Mouse (Mus musculus): ENCODE measurements around the gene Dlg4.
"Not testable (repeated sequence)": the region's sequence is repeated elsewhere in the genome, so short reads cannot be mapped to it uniquely, and the experiment has no call there.

The Dlg4 gene

DNA sequence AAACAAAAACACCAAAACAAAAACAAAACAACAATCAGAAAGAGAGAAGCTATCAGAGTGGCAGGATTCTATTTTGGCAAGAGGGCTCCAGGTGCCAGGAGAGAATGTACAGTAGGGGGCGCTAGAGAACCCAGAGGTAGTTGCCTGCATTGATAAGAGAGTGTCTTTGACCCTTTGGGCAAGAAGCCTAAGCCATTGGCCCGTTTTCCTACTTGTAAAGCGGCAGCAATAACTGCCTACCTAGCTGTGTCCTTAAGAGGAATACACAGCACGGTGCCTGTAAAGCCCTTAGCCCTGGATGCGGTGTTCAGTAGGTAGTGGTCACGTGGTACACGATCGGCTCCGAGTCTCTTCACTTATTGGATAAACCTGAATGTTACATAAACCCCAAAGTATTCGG, 33.1 kb downstream of the Dlg4 start:
- DNase-seq, result peak in 1 of 2 experiments; percentile 56

DNA sequence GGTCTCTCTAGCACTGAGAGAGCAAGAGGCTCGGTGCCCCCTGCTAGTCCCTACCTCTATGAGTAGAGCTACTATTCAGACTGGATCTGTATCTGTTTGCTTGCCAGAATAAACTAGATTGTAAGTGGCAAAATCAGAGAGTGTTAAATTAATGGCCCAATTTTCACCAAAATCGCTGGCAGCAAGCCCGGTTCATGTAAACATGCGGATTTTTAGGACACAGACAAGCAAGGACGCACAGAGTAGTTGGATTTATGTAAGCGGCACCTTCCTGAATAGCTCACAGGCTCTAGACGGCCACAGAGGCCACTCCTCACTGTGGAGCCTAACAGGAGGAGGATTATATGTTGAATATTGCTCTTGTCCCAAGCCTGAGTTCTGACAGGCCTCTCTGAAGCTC, 36.4 kb downstream of the Dlg4 start:
- peak in 1 of 2 experiments; percentile 49 for DNase-seq

DNA sequence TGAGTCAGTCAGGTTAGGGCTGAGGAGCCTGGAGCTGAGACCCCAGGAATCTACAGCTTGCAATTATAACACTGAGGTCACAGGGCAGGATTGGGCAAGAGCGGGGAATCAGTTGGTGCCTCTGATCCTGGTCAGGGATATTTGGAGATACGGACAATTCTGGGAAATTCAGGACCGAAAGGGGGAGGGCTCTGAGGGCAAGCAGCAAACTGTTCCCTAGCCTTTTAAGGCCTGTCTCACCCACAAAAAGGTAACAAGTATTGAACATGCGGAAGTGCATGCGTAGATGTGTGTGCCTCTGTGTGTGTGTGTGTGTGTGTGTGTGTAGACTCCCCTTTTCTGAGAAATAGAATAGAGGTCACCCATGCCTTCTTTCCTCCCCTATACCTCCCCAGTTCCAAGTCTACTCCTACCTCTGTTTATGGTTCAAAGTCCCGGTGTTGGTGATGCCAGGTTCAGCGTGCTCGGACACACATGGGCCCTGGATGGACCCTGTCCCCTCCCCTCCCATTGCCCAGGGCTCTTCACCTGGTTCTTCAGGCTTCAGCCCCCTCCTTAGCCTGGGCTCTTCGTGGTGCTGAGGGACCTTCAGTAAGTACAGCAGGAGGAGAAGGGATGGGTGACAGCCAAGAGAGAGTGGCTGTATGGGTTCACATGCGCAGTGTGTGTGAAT, 37.3 kb downstream of the Dlg4 start, which contains the start of gene Asgr1:
Gene Asgr1, plus strand, starts transcription at position 188 of the 673 bp plus-strand sequence.
- no peak for DNase-seq

DNA sequence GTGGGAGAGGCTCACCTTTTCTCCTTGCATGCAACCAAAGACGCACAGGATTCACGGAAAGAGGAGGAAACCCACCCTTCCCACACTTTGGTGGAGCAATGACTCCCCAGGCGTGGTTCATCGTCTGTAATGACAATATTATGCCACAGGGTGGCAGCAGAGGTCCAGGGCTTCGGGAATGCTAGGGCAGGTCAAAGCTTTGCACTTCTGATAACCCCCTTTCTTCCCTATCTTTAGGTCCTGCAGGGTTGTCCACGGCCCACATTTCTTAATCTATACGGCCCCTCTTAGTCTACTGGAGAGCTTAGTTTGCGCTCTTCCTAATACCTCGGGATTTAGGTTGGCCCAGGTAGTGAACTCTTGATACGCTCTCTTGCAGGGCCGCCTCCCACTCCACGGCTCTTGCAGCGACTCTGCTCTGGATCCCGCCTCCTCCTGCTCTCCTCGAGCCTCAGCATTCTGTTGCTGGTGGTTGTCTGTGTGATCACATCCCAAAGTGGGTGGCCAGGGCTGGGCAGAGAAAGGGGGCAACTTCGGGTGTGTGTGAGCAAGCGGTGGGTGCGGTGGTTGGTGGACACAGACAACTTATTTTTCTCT, 39.0 kb downstream of the Dlg4 start:
- peak; percentile 90 to 91 for DNase-seq

DNA sequence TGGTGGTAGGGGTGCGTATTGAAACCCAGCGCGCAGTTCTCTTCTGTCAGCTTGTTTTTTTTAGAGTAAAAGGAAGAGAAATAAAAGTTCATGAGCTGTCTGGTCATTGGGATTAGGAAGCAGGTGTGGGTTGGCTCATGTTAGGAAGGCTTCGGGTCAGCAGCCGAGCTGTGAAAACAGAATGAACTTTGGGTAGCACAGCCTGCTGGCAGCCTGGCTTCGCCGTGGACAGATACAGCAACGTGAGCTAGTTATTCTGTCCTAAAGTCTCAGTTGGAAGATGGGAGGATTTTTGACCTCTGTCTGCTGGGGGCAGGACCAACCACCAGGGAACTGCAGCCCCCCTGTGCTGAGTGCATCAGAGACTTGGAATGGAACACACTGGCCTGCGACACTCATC, 41.1 kb downstream of the Dlg4 start:
- no peak for DNase-seq

DNA sequence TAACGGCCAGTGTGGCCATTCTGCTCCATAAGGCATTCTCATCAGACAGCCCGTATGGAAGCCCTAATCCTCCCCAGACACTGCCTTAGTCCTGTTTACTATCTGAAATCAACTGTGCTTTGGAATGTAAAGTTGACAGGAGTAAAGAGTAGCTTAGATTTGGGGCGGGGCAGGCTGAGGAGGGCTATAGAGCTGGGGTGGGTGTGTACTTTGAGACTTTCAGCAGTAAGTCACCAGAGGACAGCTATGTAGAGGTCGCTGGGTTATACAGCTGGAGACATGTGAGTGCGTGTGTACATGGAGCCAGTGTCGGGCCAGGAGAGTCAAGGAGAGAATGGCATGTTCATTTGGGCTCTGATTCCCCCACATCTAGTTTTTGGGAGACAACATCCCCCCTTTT, 43.2 kb downstream of the Dlg4 start:
- no peak for DNase-seq

DNA sequence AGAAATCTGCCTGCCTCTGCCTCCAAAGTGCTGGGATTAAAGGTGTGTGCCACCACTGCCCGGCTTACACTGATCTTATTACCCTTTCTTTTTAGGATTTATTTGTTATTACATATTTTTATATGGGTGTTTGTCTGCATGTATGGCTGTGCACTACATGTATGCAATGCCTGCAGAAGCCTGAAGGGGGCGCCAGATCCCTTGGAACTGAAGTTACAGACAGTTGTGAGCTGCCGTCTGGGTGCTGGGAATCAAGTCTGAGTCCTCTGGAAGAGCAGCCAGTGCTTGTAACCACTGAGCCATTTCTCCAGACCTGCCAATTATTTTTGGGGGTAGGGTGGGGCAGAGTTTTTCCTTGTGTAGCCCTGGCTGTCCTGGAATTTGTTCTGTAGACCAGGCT, 46.3 kb downstream of the Dlg4 start:
- DNase-seq, result no peak

DNA sequence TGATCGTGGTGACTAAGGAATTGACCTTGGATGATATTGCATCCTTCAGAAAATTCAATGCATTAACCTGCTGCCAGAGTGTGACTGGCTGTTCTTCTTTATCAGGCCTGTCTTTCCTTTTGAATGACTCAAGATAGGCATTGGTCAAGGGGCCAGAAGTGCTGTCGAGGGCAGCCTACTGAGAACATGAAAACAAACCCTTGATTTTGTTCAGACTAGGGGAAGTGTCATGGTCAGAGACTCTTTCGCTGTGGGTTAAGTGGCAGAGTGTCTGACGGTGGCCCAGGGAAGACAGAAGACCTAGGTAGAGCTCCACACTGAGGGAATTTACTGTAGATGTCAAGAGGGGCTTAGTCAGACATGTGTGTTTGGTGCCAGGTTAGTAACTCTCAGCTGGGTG, 50.0 kb downstream of the Dlg4 start:
- no peak for DNase-seq

DNA sequence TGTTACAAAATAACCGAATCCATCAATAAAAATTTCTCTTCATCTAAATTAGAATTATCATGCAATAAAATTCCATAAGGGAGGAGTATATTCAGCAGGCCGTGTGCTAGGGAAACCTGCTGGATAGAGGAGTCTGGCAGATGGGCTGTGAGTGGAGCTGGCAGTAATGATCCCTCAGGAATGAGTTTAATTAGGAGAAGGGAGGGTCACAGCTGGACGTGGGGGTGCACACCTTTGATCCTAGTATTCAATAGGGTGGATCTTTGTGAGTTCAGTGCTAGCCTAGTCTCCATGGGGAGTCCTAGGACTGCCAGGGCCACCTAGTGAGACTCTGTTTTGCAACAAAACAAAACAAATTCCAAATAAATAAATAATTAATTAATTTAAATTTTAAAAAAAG, 51.5 kb downstream of the Dlg4 start:
- no peak for DNase-seq

DNA sequence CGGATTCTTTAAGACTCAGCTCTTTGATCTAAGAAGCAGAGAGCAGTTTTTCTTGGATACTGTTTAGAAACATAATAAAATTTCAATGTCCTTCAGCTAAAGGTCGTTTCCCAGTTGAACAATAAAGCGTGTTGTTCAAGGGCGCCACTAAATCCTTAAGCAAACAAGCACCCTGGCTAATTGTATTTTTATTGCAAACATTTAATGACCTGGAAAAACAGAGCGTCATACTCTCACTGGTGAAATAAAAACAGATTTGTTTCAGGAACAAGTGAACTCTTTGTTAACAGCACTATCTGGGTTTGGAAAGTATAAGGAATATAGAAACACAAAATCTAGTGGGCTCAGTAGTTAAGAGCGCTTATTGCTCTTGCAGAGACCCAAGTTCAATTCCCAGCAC, 53.3 kb downstream of the Dlg4 start:
- no peak for DNase-seq

DNA sequence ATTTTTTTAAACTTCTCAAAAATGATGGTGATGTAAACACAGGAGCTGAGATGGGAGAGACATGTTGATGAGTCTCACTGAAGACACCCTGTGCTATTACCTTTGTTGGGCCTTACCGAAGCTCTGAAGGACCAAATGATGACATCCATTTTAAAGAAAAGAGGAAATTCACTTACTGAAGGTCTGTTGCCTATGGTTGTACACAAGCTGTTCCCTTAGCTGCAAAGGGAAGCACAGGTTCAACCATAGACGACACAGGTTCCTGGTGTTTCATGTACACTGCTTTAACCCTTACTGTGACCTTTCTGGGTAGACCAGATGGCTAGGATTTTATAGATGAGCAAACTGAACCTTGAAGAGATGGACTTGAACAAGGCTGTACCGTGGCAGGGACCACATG, 53.9 kb downstream of the Dlg4 start:
- not testable (repeated sequence) for DNase-seq

DNA sequence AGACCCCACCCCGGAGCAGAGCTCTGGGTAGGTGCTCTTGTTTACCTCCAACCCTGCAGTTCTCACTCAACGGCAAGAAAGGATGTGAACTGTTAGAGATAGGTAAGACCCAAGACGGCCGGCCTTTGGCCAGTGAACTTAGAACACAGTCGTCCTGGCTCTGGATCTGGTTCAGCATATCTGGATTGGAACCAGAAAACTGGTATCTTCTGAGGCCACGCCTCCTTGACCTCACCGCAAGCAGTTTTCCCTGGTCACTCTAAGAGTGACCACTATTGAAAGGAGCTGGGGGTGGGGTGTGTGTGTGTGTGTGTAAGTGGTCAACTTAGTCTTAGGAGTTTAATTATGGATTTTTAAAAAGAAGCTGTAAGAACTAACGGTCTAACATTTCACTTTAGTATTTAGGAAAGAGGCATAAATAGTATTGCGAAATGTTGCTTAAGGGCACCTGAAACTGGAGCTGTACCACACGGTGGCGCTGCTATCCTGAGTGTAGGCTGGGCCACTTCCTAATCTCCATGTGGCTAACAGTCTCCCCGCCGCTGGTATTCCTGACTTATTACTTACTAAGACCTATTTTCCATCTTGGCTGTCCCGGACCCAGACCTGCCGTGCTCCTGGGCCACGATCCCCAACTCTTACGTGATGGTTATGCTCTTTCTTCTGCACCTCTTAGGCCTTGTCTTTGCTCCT, 57.8 kb downstream of the Dlg4 start:
- peak; percentile 87 to 93 for DNase-seq

DNA sequence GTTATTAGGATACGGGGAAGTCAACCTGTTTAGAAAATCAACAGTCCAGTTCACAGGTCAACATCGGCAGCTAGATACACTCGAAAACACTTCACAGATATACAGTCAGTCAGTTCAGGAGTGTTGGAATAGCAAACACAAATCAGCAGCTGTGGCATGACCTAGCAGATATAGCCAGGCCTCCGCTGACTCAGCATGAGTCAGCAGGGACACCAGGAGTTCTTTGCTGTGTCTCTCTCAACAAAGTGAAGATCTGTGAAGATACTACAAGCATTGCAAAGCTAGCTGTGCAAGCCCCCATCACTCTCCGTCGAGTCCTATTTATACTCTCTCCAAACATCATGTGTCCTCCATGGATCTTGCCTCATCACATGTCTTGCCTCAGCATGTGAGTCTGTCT, 58.8 kb downstream of the Dlg4 start:
- DNase-seq, result no peak

DNA sequence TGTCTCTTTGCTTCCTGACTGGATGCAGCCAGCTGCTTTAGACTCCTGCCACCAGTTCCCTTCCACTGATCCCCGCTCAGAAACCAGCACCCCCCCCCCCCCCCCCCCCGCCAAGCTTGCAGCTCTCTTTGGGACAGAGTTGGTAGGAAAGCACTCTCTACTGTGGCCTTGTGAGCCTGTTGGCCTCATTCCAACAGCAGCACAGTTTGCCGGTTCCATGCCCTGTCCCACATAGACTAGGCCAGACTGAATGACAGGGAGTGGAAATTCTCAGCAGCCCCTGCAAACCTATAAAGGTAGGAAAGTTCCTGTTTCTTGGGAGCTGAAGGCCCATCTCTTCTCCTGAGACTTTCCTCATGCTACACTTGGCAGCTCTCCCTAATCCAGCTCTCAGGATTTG, 60.7 kb downstream of the Dlg4 start:
- no peak for DNase-seq

DNA sequence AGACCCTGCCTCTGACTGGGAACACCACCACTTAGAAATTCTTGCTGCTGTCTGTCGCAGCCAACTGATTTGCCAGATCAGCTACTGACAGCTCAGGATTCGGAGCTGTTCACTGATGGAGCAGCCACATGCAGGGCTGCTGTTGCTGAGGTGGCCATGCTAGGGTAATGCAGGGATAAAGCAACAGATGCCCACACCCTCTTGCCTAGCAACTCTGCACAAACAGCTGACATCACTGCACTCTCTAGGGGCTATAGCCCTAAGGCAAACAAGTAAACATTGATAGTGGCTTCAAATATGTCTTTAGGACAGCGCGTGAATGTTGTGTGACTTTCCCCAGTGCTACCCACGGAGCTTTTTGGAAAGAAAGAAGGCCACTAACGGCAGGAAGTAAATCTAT, 62.4 kb downstream of the Dlg4 start:
- DNase-seq, result no peak

DNA sequence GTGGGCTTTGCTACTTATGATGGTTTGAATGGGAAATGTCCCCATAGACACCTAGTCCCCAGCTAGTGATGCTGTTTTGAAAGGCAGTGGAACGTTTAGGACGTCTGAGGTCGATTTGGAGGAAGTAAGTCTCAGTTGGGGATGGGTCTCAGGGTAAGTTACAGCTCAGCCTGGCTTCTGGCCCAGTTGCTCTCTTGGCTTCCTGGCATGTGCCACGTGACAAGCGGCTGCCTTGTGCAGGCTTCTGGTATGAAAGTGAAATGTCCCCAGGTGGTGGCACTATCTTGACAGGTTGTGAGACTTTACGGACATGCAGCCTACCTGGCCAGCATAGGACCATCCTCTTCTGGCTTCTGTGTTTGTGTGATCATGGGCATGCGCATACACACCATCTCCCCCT, 63.2 kb downstream of the Dlg4 start:
- peak in 1 of 2 experiments; percentile 46 for DNase-seq

DNA sequence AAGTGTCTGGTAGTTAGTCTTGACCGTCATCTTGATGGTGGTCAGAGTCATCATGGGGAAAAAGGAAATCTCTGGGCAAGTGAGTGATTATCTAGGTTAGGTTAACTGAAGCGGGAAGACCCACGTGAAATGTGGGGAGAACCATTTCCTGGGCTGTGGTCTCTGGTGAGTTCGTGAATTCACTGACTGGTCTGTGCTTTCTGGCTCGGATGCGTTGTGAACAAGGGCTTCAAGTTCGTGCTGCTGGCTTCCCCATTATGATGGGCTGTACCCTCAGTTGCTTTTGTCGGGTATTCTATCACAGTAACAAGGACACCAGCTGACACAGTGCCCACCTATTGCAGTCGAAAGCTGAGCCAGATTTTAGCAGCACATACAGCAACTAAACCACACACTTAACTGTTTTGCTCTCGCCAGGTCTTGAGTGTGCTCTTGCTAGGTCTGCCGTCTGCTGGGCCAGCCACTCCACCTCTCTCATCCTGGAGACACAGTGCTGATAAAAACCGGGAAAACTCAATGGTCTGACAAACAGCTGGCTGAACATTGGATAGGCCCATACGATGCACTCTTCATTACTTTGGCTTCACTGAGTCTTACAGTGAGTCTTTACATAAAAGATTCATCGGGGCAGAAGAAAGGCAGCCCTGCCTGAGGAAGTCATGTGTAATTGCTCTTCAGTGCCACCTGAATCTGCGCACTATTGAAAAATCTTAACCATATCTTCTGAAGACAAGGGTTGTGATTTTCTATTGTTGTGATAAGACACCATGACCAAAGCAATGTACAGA, 64.3 kb downstream of the Dlg4 start:
- DNase-seq, result no peak

DNA sequence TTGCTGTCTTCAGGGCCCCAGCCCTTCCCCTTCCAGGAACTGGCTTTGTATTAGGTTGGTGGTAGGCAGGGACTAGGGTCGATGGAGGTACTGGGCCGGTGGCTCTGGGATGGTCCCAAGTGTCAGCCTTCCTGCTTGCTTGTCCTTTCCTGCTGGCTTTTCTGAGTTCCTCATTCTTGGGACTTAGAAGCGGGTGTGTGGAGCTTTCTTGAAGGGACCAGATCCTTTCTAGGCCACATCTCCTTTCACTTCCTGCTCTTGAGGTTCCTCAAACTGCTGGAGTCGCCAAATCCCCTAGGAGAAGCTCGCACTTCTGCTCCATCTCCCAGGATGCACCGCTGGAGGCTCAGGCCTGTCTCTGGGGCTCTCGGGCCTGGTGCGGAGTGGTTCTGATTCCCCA, 67.8 kb downstream of the Dlg4 start:
- no peak for DNase-seq

DNA sequence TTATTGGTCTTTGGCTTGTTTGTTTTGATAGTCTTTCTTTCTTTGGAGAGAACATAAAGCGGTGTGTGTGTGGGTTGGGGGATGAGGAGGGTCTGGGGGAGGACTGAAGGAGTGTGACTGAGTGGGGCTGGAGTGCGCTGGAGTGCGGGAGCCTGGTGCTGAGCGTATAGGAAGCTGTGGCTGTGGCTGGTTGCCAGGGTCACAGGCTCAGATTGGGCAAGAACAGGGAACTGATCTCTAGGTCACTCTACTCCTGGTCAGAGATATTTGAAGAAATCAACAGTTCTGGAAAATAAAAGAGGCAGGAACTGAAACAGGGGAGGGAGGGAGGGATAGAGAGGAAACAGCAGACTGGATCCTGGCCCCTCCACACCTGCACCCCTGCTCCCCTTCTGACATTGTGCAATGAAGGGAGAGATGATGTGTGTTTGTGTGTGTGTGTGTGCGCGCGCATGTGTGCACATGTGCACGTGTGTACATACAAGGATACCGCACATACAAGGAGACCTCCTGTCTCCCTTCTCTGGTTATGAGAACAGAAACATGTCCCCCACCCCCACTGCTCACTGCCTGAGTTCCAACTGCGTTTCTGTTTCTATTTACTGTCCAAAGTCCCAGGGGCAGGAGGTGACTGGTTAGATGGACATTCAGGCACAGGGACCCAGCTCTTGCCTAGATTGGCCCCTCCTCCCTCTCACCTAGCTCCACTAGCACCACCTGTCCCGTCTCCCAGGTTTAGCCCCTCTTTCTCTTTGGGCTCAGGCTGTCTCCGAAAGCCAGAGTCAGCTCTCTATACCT, 75.4 kb downstream of the Dlg4 start, which contains the start of gene Asgr2:
Gene Asgr2, plus strand, starts transcription at position 659 of the 798 bp plus-strand sequence.
- DNase-seq, result no peak
